Mouse (Mus musculus): ENCODE results near the gene Ly75. TPM values are rescaled to one million over a fixed set of nuclear protein-coding genes. Genes with fewer than 3 reads are reported as not detected.

Ly75 gene
- polyA plus RNA-seq, 1 experiment from 2014 or later: 1.1 TPM

Other genes with a start within 250 kb of the Ly75 start
- 58.1 and 61.5 TPM in 2 replicates for gene Baz2b, start 173.5 kb downstream of the Ly75 start, polyA plus RNA-seq (2015; fragmentation: Nextera tagmentation; extraction: Ambion mirVana)
- 71.5 and 78.5 TPM in 2 replicates for gene March7, start 173.4 kb downstream of the Ly75 start, polyA plus RNA-seq (2015; fragmentation: Nextera tagmentation; extraction: Ambion mirVana)
- 51.6 and 53.1 TPM in 2 replicates for gene Cd302, start 98.8 kb downstream of the Ly75 start, polyA plus RNA-seq (2015; fragmentation: Nextera tagmentation; extraction: Ambion mirVana)
- 3.1 and 4.1 TPM in 2 replicates for gene Pla2r1, start 170.0 kb upstream of the Ly75 start, polyA plus RNA-seq (2015; fragmentation: Nextera tagmentation; extraction: Ambion mirVana)